Mouse (Mus musculus) myocyte (in vitro differentiated cells): ENCODE data around the gene Slc35f1.

Experiments
- CEBPB ChIP-seq: IDR thresholded peaks from 2 replicates; pipeline ENCODE4 v1.6.1; 2011; ENCODE audit warnings: mild to moderate bottlenecking, moderate library complexity; ENCODE audit not compliant: poor library complexity, insufficient read depth, severe bottlenecking
- POLR2A ChIP-seq: IDR thresholded peaks from one replicate; pipeline ENCODE4 v1.6.1; 2011; ENCODE audit warnings: low read depth, mild to moderate bottlenecking, control low read depth, moderate library complexity; ENCODE audit not compliant: insufficient read length
- TCF12 ChIP-seq: IDR thresholded peaks from one replicate; pipeline ENCODE4 v1.6.1; 2011; ENCODE audit warnings: mild to moderate bottlenecking, control low read depth; ENCODE audit not compliant: poor library complexity, insufficient read depth, severe bottlenecking
- USF1 ChIP-seq: IDR thresholded peaks from one replicate; pipeline ENCODE4 v1.6.1; 2011; ENCODE audit warnings: low read depth, mild to moderate bottlenecking, control low read depth, moderate library complexity

GRCm38 (mm10) chr10:52712166-52712565 lies 21.8 kb downstream of the Slc35f1 start:
- no peak for TF ChIP-seq TCF12
- no peak for TF ChIP-seq POLR2A
- no peak for TF ChIP-seq CEBPB
- no peak for TF ChIP-seq USF1
